Mouse (Mus musculus): ENCODE data around the gene Aktip. TPM values are rescaled to one million over a fixed set of nuclear protein-coding genes. Genes with fewer than 3 reads are reported as not detected.

Aktip gene
- total and polyA plus RNA-seq, 3 experiments, result 9.3 to 13.4 (median 13.3) TPM

- in situ Hi-C loops (cut with MboI; ENCODE audit: low pct_ligation_motif_present, low pct_unique_long_range_greater_than_20kb, low sequenced_read_pairs), result no loop called here
- no peak for DNase-seq (ENCODE audit: extremely low read depth)
Measured at GRCm38 (mm10) chr8:91098106-91098505, 101.7 kb downstream of the Aktip start.

GRCm38 (mm10) chr8:91094135-91094534 lies 105.6 kb downstream of the Aktip start:
- Histone ChIP-seq H3K79me2 (replicated peaks; ENCODE audit: control insufficient read depth, extremely low read depth, insufficient read depth, poor library complexity, severe bottlenecking) (0 out of 2 replicates have a peak, but pooled peaks cover 2% of the 10 kb centered on the region), H3K4me3 (replicated peaks in 1 of 3; ENCODE audit: low read depth in 2 of 3, low read length in 2 of 3, poor library complexity in 1 of 3) (no peak overlapping the region), H3K4me2 (ENCODE audit: insufficient read depth, low read depth, poor library complexity, severe bottlenecking) (no peak overlapping the region), H3K9me3 (replicated peaks; ENCODE audit: low read length) (no peaks in the 10 kb centered on the region), H3K27ac (ENCODE audit: insufficient read depth, low read depth) (no peak overlapping the region), H3K9ac (ENCODE audit: insufficient read depth, low read depth) (no peak overlapping the region), H3K27me3 (replicated peaks) (no peaks in the 10 kb centered on the region), H3K4me1 (ENCODE audit: control insufficient read depth in 1 of 2, insufficient read depth in 2 of 2) (no peaks in the 10 kb centered on the region), H3K36me3 (replicated peaks in 1 of 2; ENCODE audit: control insufficient read depth in 1 of 2, insufficient read depth in 1 of 2, low read length in 1 of 2) (peaks cover 58 to 86% of the 10 kb centered on the region in 2 experiments)
- no peak for TF ChIP-seq ELF1 (IDR thresholded peaks at IDR 0.05; ENCODE audit: low read depth, low read length)
- no peak for TF ChIP-seq RCOR1 (conservative IDR thresholded peaks at IDR 0.05; ENCODE audit: low read depth, low read length)
- no peak for TF ChIP-seq TBP (conservative IDR thresholded peaks at IDR 0.05; ENCODE audit: low read depth, low read length)
- no peak for TF ChIP-seq ETS1 (conservative IDR thresholded peaks at IDR 0.05; ENCODE audit: low read depth, low read length)
- DNase-seq (ENCODE audit: extremely low read depth), result no peak
- in situ Hi-C loops (cut with MboI; ENCODE audit: low pct_ligation_motif_present, low pct_unique_long_range_greater_than_20kb, low sequenced_read_pairs) (no loop called here), dilution Hi-C loops (cut with MboI; ENCODE audit: extremely low pct_ligation_motif_present, extremely low pct_unique_long_range_greater_than_20kb, low sequenced_read_pairs) (no loop called here)

More at GRCm38 (mm10) chr8:91098106-91098505, 101.7 kb downstream of the Aktip start:
- Histone ChIP-seq H3K36me3 (replicated peaks in 1 of 2; ENCODE audit: control insufficient read depth in 1 of 2, insufficient read depth in 1 of 2, low read length in 1 of 2) (peaks cover 49 to 81% of the 10 kb centered on the region in 2 experiments), H3K79me2 (replicated peaks; ENCODE audit: control insufficient read depth, extremely low read depth, insufficient read depth, poor library complexity, severe bottlenecking) (no peaks in the 10 kb centered on the region), H3K9ac (ENCODE audit: insufficient read depth, low read depth) (no peak overlapping the region), H3K27ac (ENCODE audit: insufficient read depth, low read depth) (no peak overlapping the region), H3K9me3 (replicated peaks; ENCODE audit: low read length) (no peaks in the 10 kb centered on the region), H3K4me2 (ENCODE audit: insufficient read depth, low read depth, poor library complexity, severe bottlenecking) (no peak overlapping the region), H3K27me3 (replicated peaks) (no peaks in the 10 kb centered on the region), H3K4me3 (replicated peaks in 1 of 3; ENCODE audit: low read depth in 2 of 3, low read length in 2 of 3, poor library complexity in 1 of 3) (no peak overlapping the region), H3K4me1 (ENCODE audit: control insufficient read depth in 1 of 2, insufficient read depth in 2 of 2) (no peaks in the 10 kb centered on the region)
- TF ChIP-seq UBTF (IDR thresholded peaks at IDR 0.05; ENCODE audit: low read depth, low read length), result no peak
- TF ChIP-seq MAX (IDR thresholded peaks at IDR 0.05; ENCODE audit: low read length), result no peak
- no peak for TF ChIP-seq USF2 (conservative IDR thresholded peaks at IDR 0.05; ENCODE audit: low read depth, low read length)
- no peak for TF ChIP-seq MXI1 (IDR thresholded peaks at IDR 0.05; ENCODE audit: low read depth, low read length)
- TF ChIP-seq POLR2A (IDR thresholded peaks at IDR 0.05; ENCODE audit: low read depth, low read length), result no peak
- no peak for TF ChIP-seq JUND (conservative IDR thresholded peaks at IDR 0.05; ENCODE audit: low read depth, low read length)
- TF ChIP-seq PAX5 (IDR thresholded peaks at IDR 0.05; ENCODE audit: low read length), result no peak
- TF ChIP-seq SMC3 (IDR thresholded peaks at IDR 0.05; ENCODE audit: low read depth, low read length), result no peak
- TF ChIP-seq SIN3A (IDR thresholded peaks at IDR 0.05; ENCODE audit: low read length), result no peak
- TF ChIP-seq RAD21 (IDR thresholded peaks at IDR 0.05; ENCODE audit: low read depth, low read length), result no peak
- no peak for TF ChIP-seq MAZ (IDR thresholded peaks at IDR 0.05; ENCODE audit: low read depth, low read length)
- TF ChIP-seq CTCF (conservative IDR thresholded peaks at IDR 0.05 in 1 of 2, IDR thresholded peaks at IDR 0.05 in 1 of 2; ENCODE audit: low read depth in 2 of 2, low read length in 2 of 2), result no peak
- no peak for TF ChIP-seq TCF12 (IDR thresholded peaks at IDR 0.05; ENCODE audit: low read depth, low read length)
- no peak for TF ChIP-seq BHLHE40 (IDR thresholded peaks at IDR 0.05; ENCODE audit: low read depth, low read length)
- TF ChIP-seq MEF2A (IDR thresholded peaks at IDR 0.05; ENCODE audit: borderline replicate concordance, low read depth, low read length), result no peak
- TF ChIP-seq MAFK (IDR thresholded peaks at IDR 0.05; ENCODE audit: insufficient replicate concordance, low read length), result no peak
- dilution Hi-C loops (cut with MboI; ENCODE audit: extremely low pct_ligation_motif_present, extremely low pct_unique_long_range_greater_than_20kb, low sequenced_read_pairs), result no loop called here
